Mouse (Mus musculus) mammary gland, adult 2 months (tissue): Measurements from ENCODE around the gene Otub2. TPM values are rescaled to one million over a fixed set of nuclear protein-coding genes. Genes with fewer than 3 reads are reported as not detected.

Experiments
- polyA plus RNA-seq: library from polyadenylated mRNA; depleted of rRNA; stranded (reverse); fragments of >200 nt; gene quantifications from 2 replicates; pipeline ENCODE4 v1.2.3, GENCODE M21; 2012; ENCODE audit warnings: low replicate concordance; rRNA removed

Otub2 gene
- 3.6 and 5.8 TPM in 2 replicates for polyA plus RNA-seq

GRCm38 (mm10) chr12:103388505-103389347 lies at the start of gene Otub2:
Gene Otub2 (plus strand): TSS chr12:103388682.

GRCm38 (mm10) chr12:103355746-103356414 lies 32.6 kb upstream of the Otub2 start, which contains the start of gene Asb2:
Gene Asb2 (minus strand): TSS chr12:103356001.

GRCm38 (mm10) chr12:103407720-103408119 lies 19.2 kb downstream of the Otub2 start, which contains the start of gene 9330161L09Rik:
Gene 9330161L09Rik (minus strand): TSS chr12:103407820.

GRCm38 (mm10) chr12:103425729-103426470 lies 37.4 kb downstream of the Otub2 start, which contains the start of gene Ddx24:
Gene Ddx24 (minus strand): TSS chr12:103425830.

GRCm38 (mm10) chr12:103433986-103434731 lies 45.7 kb downstream of the Otub2 start, which contains the start of gene Ifi27:
Gene Ifi27 (plus strand): TSS chr12:103434211.

GRCm38 (mm10) chr12:103443524-103443923 lies 55.0 kb downstream of the Otub2 start, which contains the start of gene Ifi27l2a:
Gene Ifi27l2a (minus strand): TSS chr12:103443680.

Other genes starting within 250 kb of the Otub2 start
- 1.6 and 2.9 TPM in 2 replicates for gene Prima1, start 146.5 kb upstream of the Otub2 start, polyA plus RNA-seq
- not detected in 2 replicates for gene Fam181a, start 77.7 kb upstream of the Otub2 start, polyA plus RNA-seq
- 20.7 and 80.8 TPM in 2 replicates for gene Asb2, start 32.7 kb upstream of the Otub2 start, polyA plus RNA-seq
- 0.81 and 1.3 TPM in 2 replicates for gene 9330161L09Rik, start 19.1 kb downstream of the Otub2 start, polyA plus RNA-seq
- 29.2 and 49.9 TPM in 2 replicates for gene Ddx24, start 37.1 kb downstream of the Otub2 start, polyA plus RNA-seq
- gene Ifi27, start 45.5 kb downstream of the Otub2 start, polyA plus RNA-seq = 1,029 and 1,525 TPM in 2 replicates
- gene Ifi27l2a, start 55.0 kb downstream of the Otub2 start, polyA plus RNA-seq = 4,536 and 5,133 TPM in 2 replicates
- not detected in 2 replicates for gene Ifi27l2b, start 68.5 kb downstream of the Otub2 start, polyA plus RNA-seq
- gene Ppp4r4, start 143.6 kb downstream of the Otub2 start, polyA plus RNA-seq = 0.84 and 0.89 TPM in 2 replicates
- 1.8 and 1.9 TPM in 2 replicates for gene Serpina10, start 242.8 kb downstream of the Otub2 start, polyA plus RNA-seq